Mouse (Mus musculus) heart, embryonic 12.5 days (tissue): Measurements from ENCODE around the gene Dcaf11. TPM values are rescaled to one million over a fixed set of nuclear protein-coding genes. Genes with fewer than 3 reads are reported as not detected.

Experiments used
- ATAC-seq: fragments of 200-750 bp; cut with Nextera tagmentation; 2 replicates; pipeline ENCODE4 v1.8.0; 2017; ENCODE audit warnings: moderate TSS enrichment, moderate library complexity; ENCODE audit not compliant: insufficient number of reproducible peaks, low FRiP score
- H3K27ac ChIP-seq: fragments of 300-500 bp; sonication (generic); 2 replicates; pipeline ENCODE4 v1.5.1; 2016; ENCODE audit warnings: mild to moderate bottlenecking, moderate library complexity; ENCODE audit not compliant: poor library complexity, severe bottlenecking
- H3K27me3 ChIP-seq: fragments of 300-500 bp; sonication (generic); replicated peaks from 2 replicates; pipeline ENCODE4 v1.6.1; 2016; ENCODE audit warnings: mild to moderate bottlenecking, moderate library complexity
- H3K36me3 ChIP-seq: fragments of 300-500 bp; sonication (generic); 2 replicates; pipeline ENCODE4 v1.6.1; 2016; ENCODE audit warnings: mild to moderate bottlenecking, moderate library complexity
- H3K4me1 ChIP-seq: fragments of 300-500 bp; sonication (generic); replicated peaks from 2 replicates; pipeline ENCODE4 v1.6.1; 2016; ENCODE audit warnings: mild to moderate bottlenecking
- H3K4me2 ChIP-seq: fragments of 300-500 bp; sonication (generic); 2 replicates; pipeline ENCODE4 v1.6.1; 2016; ENCODE audit warnings: mild to moderate bottlenecking, moderate library complexity
- H3K4me3 ChIP-seq: fragments of 300-500 bp; sonication (generic); 2 replicates; pipeline ENCODE4 v1.5.1; 2016; ENCODE audit warnings: mild to moderate bottlenecking
- H3K9ac ChIP-seq: fragments of 300-500 bp; sonication (generic); 2 replicates; pipeline ENCODE4 v1.6.1; 2016; ENCODE audit warnings: mild to moderate bottlenecking, moderate library complexity
- H3K9me3 ChIP-seq: fragments of 300-500 bp; sonication (generic); replicated peaks from 2 replicates; pipeline ENCODE4 v1.6.1; 2016; ENCODE audit warnings: mild to moderate bottlenecking, moderate library complexity
- WGBS: fragments of 180-500 bp; shearing (Covaris S2); methylation state at CpG from one replicate; pipeline ENCODE4 v1.1.7; 2016; 5-methylcytosine and 5-hydroxymethylcytosine counted together
- polyA plus RNA-seq: library from polyadenylated mRNA; unstranded; fragments of >200 nt; fragmentation: Nextera tagmentation; extraction: Ambion mirVana; gene quantifications from 2 replicates; pipeline ENCODE4 v1.2.1, GENCODE M21; 2016

Dcaf11 gene
- polyA plus RNA-seq, 1 experiment from 2014 or later, result 78.7 TPM

- peaks cover 17% of the 10 kb centered on the region for H3K4me1 ChIP-seq
- H3K36me3 ChIP-seq, result no peaks in the 10 kb centered on the region
- H3K27me3 ChIP-seq, result no peaks in the 10 kb centered on the region
- H3K4me2 ChIP-seq, result no peak overlapping the region
- no peaks in the 10 kb centered on the region for H3K9me3 ChIP-seq
- no peak for ATAC-seq
- WGBS, result 25% methylated on average over 5 of the region's 5 CpGs
- H3K4me3 ChIP-seq, result no peak overlapping the region
- no peak overlapping the region for H3K27ac ChIP-seq
- H3K9ac ChIP-seq, result no peak overlapping the region
Measured at GRCm38 (mm10) chr14:55557003-55557402, 2.8 kb upstream of the Dcaf11 start.

- Histone ChIP-seq H3K36me3 (peaks cover under 1% of the 10 kb centered on the region; the same call in 1 of the 2 replicates), H3K27ac (no peak overlapping the region), H3K4me2 (no peak overlapping the region), H3K27me3 (no peaks in the 10 kb centered on the region), H3K9me3 (no peaks in the 10 kb centered on the region), H3K9ac (no peak overlapping the region), H3K4me3 (no peak overlapping the region), H3K4me1 (peaks cover 20% of the 10 kb centered on the region)
- ATAC-seq, result no peak
- 84% methylated on average over 3 of the region's 3 CpGs for WGBS
Measured at GRCm38 (mm10) chr14:55557587-55557986, 2.2 kb upstream of the Dcaf11 start.

DNA sequence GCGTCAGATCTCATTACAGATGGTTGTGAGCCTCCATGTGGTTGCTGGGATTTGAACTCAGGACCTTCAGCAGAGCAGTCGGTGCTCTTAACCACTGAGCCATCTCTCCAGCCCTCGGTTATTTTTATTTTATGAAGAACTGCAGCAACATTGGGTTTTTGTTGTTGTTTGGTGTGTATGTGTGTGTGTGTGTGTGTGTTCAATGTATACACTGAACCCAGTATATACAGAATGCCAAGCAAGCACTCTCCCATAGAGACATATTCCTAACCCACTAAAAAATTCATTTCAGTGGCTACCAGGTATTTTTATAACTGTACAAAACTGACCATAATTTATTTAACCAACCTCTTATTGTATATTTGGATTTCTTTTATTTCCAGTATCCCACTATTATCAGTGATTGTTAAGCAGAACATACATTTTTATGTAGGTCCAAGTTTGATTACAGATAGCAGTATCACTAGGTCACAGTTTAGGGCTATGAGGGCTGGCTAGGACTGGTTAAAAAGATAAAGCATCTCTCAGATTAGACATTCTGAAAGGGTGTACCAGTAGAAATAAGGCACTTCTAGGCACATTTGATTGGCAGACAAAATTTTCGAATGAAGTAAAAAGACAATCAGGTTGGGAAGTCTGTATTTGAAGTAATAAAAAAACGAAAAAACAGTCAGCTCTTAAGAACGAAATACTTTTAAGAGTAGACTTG lies 912 bp upstream of the Dcaf11 start:
- Histone ChIP-seq H3K4me3 (no peak overlapping the region), H3K9me3 (no peaks in the 10 kb centered on the region), H3K36me3 (peaks cover 13% of the 10 kb centered on the region), H3K4me2 (no peak overlapping the region), H3K4me1 (peaks cover 20% of the 10 kb centered on the region), H3K27me3 (no peaks in the 10 kb centered on the region), H3K27ac (no peak overlapping the region), H3K9ac (no peak overlapping the region)
- 50% methylated on average over 6 of the region's 6 CpGs for WGBS
- ATAC-seq, result no peak

- H3K27ac ChIP-seq, result peak within 1 kb of the TSS; percentile 98
- H3K36me3 ChIP-seq, result peaks cover 28% of the 10 kb centered on the region
- peak within 1 kb of the TSS; percentile 69 for H3K4me3 ChIP-seq
- peak within 1 kb of the TSS; percentile 81 for H3K9ac ChIP-seq
- under 1% methylated on average over 51 of the region's 51 CpGs for WGBS
- H3K4me1 ChIP-seq, result peaks cover 20% of the 10 kb centered on the region
- H3K9me3 ChIP-seq, result no peaks in the 10 kb centered on the region
- peak; percentile 96 for ATAC-seq
- H3K27me3 ChIP-seq, result no peaks in the 10 kb centered on the region
- H3K4me2 ChIP-seq, result peak within 1 kb of the TSS; percentile 86
Measured at GRCm38 (mm10) chr14:55560202-55561073, 632 bp downstream of the Dcaf11 start, which contains the start of gene A730061H03Rik. TSS of gene A730061H03Rik (minus strand) at chr14:55560406.

DNA sequence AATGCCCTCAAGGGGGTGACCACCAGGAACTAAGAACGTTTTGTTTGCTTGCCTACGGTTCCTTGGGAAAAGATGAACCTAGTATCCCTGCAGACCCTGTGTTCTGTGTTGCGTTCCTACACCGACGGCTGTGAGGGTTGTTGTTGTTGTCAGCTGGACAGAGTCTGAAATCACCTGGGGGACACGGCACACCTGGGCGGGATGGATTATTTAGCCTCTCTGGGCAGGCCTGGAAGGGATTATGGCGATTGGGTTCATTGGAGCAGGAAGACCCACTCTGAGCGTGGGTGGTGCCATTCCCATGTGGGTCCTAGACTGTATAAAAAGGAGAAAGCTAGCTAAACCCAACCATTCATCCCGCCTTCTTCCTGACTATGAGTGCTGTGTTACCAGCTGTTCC lies 2.1 kb downstream of the Dcaf11 start:
- 89% methylated on average over 10 of the region's 10 CpGs for whole genome bisulfite sequencing
- no peaks in the 10 kb centered on the region for H3K27me3 ChIP-seq
- no peak for ATAC-seq
- H3K9me3 ChIP-seq, result no peaks in the 10 kb centered on the region
- peaks cover 17% of the 10 kb centered on the region for H3K4me1 ChIP-seq
- H3K9ac ChIP-seq, result no peak overlapping the region
- H3K27ac ChIP-seq, result no peak overlapping the region
- peak overlapping the region; percentile 86 for H3K4me2 ChIP-seq
- H3K36me3 ChIP-seq, result peaks cover 42% of the 10 kb centered on the region
- no peak overlapping the region for H3K4me3 ChIP-seq

GRCm38 (mm10) chr14:55563249-55563648 lies 3.4 kb downstream of the Dcaf11 start:
- Histone ChIP-seq H3K9ac (no peak overlapping the region), H3K36me3 (peaks cover 55% of the 10 kb centered on the region), H3K4me3 (no peak overlapping the region), H3K27ac (no peak overlapping the region), H3K9me3 (no peaks in the 10 kb centered on the region), H3K4me2 (no peak overlapping the region), H3K27me3 (no peaks in the 10 kb centered on the region), H3K4me1 (peaks cover 14% of the 10 kb centered on the region)
- no peak for ATAC-seq
- 86% methylated on average over 11 of the region's 11 CpGs for WGBS

DNA sequence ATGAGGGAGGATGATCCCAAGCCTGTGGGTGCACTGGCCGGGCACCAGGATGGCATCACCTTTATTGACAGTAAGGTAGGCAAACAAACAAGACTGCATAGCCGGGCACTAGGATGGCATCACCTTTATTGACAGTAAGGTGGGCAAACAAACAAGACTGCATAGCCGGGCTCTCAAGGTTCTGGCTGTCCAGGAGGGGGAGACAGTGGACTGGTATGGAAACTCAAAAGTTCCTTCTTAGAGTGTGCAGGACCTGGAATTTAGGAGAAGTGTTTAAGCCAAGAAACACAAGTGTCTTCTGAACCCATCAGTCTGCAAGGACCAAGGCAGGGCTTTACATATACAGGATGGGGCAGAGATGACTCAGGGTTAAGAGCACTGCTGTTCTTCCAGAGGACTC lies 5.9 kb downstream of the Dcaf11 start:
- Histone ChIP-seq H3K27ac (no peak overlapping the region), H3K9me3 (no peaks in the 10 kb centered on the region), H3K9ac (no peak overlapping the region), H3K36me3 (peaks cover 78% of the 10 kb centered on the region), H3K4me1 (peaks cover 23% of the 10 kb centered on the region), H3K4me3 (no peak overlapping the region), H3K4me2 (no peak overlapping the region), H3K27me3 (no peaks in the 10 kb centered on the region)
- ATAC-seq, result no peak
- 82% methylated on average over 3 of the region's 3 CpGs for WGBS

- ATAC-seq, result no peak
Measured at GRCm38 (mm10) chr14:55567496-55567895, 7.7 kb downstream of the Dcaf11 start.

GRCm38 (mm10) chr14:55570588-55570987 lies 10.8 kb downstream of the Dcaf11 start:
- no peak overlapping the region for H3K4me2 ChIP-seq
- no peak overlapping the region for H3K4me3 ChIP-seq
- WGBS, result 80% methylated on average over 2 of the region's 2 CpGs
- H3K27me3 ChIP-seq, result no peaks in the 10 kb centered on the region
- H3K9me3 ChIP-seq, result no peaks in the 10 kb centered on the region
- no peak overlapping the region; the same call in 1 of the 2 replicates for H3K9ac ChIP-seq
- H3K36me3 ChIP-seq, result peaks cover 50% of the 10 kb centered on the region
- ATAC-seq, result no peak
- peak overlapping the region; percentile 47; the same call in 1 of the 2 replicates for H3K27ac ChIP-seq
- peaks cover 26% of the 10 kb centered on the region for H3K4me1 ChIP-seq

More at GRCm38 (mm10) chr14:55567496-55567895, 7.7 kb downstream of the Dcaf11 start:
- Histone ChIP-seq H3K4me2 (no peak overlapping the region), H3K27me3 (no peaks in the 10 kb centered on the region), H3K9me3 (no peaks in the 10 kb centered on the region), H3K27ac (no peak overlapping the region), H3K9ac (no peak overlapping the region), H3K36me3 (peaks cover 80% of the 10 kb centered on the region), H3K4me3 (no peak overlapping the region), H3K4me1 (peaks cover 11% of the 10 kb centered on the region)
- WGBS, result 77% methylated on average over 3 of the region's 3 CpGs

GRCm38 (mm10) chr14:55571760-55572159 lies 12.0 kb downstream of the Dcaf11 start:
- Histone ChIP-seq H3K27me3 (no peaks in the 10 kb centered on the region), H3K36me3 (peaks cover 38% of the 10 kb centered on the region), H3K4me3 (no peak overlapping the region), H3K4me1 (peaks cover 34% of the 10 kb centered on the region), H3K27ac (no peak overlapping the region), H3K9me3 (no peaks in the 10 kb centered on the region), H3K9ac (no peak overlapping the region), H3K4me2 (no peak overlapping the region)
- ATAC-seq, result no peak

- ATAC-seq, result peak; percentile 63
Measured at GRCm38 (mm10) chr14:55575302-55575701, 15.5 kb downstream of the Dcaf11 start, which contains the start of gene Fitm1. TSS of gene Fitm1 (plus strand) at chr14:55575617.

More at GRCm38 (mm10) chr14:55575302-55575701, 15.5 kb downstream of the Dcaf11 start, which contains the start of gene Fitm1:
- Histone ChIP-seq H3K36me3 (peaks cover 14% of the 10 kb centered on the region), H3K27me3 (no peaks in the 10 kb centered on the region), H3K4me1 (peaks cover 49% of the 10 kb centered on the region), H3K27ac (peak within 1 kb of the TSS; percentile 94), H3K9me3 (no peaks in the 10 kb centered on the region), H3K4me2 (peak within 1 kb of the TSS; percentile 67), H3K9ac (peak within 1 kb of the TSS; percentile 69), H3K4me3 (peak within 1 kb of the TSS; percentile 40)
- WGBS, result 41% methylated on average over 8 of the region's 8 CpGs
